Mouse (Mus musculus) right cerebral cortex, postnatal 25 days (tissue): ENCODE data around the gene Adat3.
"Not testable (repeated sequence)": the region's sequence is repeated elsewhere in the genome, so short reads cannot be mapped to it uniquely, and the experiment has no call there.

Source experiments
- DNase-seq: peaks from one replicate; pipeline ENCODE4 v3.0.0; 2022

The Adat3 gene

GRCm38 (mm10) chr10:80578911-80579310 is 23.8 kb upstream of the Adat3 start:
- DNase-seq = no peak

DNA sequence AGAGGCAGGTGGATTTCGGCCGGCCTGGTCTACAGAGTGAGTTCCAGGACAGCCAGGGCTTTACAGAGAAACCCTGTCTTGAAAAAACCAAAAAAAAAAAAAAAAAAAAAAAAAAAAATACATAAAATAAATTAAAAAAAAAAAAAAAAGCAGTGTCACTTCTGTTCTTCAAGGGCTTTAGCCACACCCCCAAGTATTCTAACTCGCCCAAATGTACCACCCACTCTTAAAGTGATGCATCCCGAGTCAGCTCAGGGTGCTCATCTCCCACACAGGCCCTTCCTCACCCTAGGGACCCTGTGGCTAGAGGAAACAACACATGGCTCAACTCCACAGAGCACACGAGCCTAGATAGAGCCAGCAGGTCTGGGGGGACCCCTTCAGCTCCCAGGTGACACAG is 19.6 kb upstream of the Adat3 start:
- no peak for DNase-seq

GRCm38 (mm10) chr10:80584045-80584488 is 18.6 kb upstream of the Adat3 start:
- DNase-seq = no peak

GRCm38 (mm10) chr10:80584642-80585552 is 17.8 kb upstream of the Adat3 start:
- DNase-seq = no peak

GRCm38 (mm10) chr10:80585581-80585980 is 17.1 kb upstream of the Adat3 start:
- no peak for DNase-seq

DNA sequence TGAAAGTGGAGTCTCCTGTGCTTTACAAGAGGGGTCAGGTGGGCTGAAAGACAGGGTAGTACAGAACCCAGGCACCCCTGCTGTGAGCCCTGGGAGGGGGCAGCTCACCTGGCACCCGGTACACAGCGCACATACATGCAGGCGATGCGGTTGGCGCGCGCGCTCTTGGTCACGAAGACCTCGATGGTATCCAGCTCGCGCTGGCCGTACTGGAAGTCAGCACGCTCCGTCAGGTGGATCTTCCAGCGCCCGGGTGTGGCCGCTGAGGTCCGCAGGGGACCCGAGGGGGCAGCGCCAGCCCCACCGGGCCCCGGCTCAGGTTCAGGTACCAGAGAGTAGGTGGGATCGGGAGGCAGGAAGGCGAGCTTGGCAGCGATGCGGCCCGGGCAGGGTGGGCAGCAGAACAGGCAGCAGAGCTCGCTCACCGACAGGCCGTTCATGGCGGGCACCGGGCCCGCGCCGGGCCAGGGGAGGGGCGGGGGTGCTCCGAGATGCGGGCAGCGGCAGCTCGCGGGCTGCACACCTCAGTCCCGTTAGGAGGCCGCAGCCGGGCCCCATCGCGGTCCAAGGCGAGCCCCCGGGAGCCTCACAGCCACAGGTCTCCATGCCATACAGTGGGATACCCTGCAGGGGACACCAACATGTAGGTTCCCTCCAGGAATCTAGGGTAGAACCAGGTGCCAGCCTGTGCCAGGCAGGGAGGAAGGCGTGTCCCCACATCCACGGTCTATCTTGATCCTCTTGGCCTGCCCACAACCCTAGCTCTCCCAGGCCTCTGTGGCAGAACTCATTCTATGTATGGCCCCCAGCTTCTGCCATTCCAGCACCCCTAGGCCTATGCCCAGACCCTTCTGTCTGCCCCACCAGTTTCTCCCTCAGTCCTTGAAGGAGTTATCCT is 16.0 kb upstream of the Adat3 start:
- no peak for DNase-seq

- no peak for DNase-seq
These were observed 15.4 kb upstream of the Adat3 start for GRCm38 (mm10) chr10:80587305-80587657.

GRCm38 (mm10) chr10:80589127-80589878 is 13.4 kb upstream of the Adat3 start:
- DNase-seq = no peak

DNA sequence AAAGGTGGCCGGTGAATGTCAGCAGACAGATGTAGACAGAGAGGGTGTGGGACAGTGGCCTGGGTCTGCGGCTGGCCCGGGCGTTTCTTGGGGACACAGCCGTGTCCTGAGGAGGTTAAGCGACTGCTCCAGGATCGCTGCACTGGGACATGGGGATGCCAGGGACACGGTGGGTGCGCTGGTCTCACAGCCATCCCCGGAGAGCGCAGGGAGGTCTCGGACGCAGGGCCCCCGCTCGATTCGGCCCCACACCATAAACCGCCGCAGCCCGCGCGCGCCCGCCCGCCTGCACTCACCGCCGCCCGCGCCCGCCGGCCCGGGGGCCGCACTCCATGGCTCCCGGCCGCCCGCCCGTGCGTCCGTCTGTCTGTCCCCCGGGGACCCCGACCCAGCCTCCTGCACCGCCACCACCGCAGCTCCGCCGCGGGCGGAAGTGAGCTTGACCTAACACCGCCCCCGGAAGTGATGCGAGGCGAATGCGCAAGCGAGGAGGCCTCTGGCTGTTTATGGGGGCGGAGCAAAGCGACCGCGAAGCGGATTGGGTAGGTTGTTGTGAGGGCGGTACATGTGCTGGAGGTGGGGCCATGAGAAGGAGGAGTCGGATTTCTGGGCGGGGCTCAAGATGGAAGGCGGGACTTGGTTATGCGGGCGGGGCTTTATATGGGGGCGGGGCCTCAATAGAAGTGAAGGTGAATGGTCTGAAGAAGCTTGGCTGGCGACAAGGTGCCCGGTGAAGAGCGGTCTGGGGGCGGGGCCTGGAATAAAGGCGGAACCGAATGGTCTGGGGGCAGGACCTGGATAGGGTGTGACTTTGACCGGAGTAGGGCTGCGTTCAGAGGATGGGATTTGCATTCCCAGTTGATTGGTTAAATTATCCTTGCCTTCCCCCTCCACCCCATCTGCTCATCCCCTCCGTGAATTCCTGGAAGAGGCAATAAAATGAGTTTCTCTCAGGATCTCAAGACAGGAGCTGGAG is 12.5 kb upstream of the Adat3 start, which contains the start of gene Abhd17a:
Gene Abhd17a, minus strand, starts transcription at position 463 of the 976 bp plus-strand sequence.
- peak; percentile 93 for DNase-seq

GRCm38 (mm10) chr10:80596318-80596717 is 6.4 kb upstream of the Adat3 start:
- no peak for DNase-seq

GRCm38 (mm10) chr10:80603364-80603763 is 684 bp downstream of the Adat3 start:
- no peak for DNase-seq

GRCm38 (mm10) chr10:80604001-80604509 is 1.4 kb downstream of the Adat3 start:
- DNase-seq = no peak

GRCm38 (mm10) chr10:80604988-80605387 is 2.3 kb downstream of the Adat3 start:
- no peak for DNase-seq

DNA sequence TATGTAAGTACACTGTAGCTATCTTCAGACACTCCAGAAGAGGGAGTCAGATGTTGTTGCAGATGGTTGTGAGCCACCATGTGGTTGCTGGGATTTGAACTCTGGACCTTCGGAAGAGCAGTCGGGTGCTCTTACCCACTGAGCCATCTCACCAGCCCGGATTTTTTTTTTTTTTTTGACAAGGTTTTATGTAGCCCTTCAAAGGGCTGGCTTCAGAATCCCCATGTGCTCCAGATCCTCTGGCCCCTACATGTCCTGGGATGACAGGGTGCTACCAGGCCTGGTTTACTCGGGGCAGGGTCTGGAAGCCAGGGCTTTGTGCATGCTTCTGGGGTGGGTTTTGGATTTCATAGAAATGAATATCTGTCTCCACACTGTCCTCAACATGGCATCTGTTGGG is 3.0 kb downstream of the Adat3 start, which contains the start of gene Gm49322:
Gene Gm49322, plus strand, starts transcription at position 301 of the 400 bp plus-strand sequence.
- DNase-seq = not testable (repeated sequence)

- DNase-seq = no peak
These were observed 3.6 kb downstream of the Adat3 start for GRCm38 (mm10) chr10:80606306-80606705.

GRCm38 (mm10) chr10:80606737-80607350 is 4.2 kb downstream of the Adat3 start:
- DNase-seq = no peak

DNA sequence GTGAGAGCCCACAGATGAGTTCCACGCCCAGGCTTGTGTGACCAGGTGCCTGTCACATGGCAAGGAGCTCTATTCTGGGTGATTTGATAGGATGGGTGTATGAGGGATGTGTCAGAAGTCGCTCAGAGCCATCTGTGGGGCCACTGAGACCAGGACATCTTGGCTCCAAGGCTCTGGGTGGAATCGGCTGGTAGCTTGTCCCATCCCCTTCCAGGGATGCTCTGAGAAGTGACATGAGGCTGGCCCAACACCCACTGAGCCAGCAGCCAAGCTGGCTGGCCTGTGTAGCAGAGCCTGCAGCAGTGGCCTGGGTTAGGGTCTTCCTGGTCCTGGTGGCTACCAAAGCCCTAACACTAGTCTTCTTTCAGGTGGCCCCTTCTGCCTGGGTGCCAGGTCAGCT is 5.8 kb downstream of the Adat3 start:
- DNase-seq = no peak

DNA sequence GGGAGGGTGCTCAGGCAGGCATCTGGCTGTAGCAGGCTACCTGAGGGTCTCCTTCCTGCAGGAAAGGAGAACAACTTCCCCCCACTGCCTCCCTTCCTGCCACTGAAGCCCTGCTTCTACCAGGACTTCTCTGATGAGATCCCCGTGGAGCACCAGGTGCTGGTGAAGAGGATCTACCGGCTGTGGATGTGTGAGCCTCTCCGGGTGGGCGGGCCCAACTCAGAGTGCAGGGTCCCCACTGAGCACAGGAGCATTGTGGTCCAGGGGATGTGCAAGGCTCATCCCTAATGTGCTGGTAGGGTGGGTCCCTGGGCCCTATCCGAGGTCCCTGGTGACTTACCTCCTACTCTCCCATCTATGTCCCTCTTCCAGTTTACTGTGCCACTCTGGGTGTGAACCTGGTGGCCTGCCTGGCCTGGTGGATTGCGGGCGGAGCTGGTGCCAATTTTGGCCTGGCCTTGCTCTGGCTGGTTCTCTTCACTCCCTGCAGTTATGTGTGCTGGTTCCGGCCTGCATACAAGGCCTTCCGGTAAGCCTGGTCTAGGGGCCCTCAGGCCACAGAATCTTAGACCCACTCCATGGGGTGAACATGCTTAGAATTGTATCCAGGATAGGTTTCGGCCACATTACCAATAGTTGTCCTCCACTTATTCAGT is 6.7 kb downstream of the Adat3 start:
- no peak for DNase-seq

DNA sequence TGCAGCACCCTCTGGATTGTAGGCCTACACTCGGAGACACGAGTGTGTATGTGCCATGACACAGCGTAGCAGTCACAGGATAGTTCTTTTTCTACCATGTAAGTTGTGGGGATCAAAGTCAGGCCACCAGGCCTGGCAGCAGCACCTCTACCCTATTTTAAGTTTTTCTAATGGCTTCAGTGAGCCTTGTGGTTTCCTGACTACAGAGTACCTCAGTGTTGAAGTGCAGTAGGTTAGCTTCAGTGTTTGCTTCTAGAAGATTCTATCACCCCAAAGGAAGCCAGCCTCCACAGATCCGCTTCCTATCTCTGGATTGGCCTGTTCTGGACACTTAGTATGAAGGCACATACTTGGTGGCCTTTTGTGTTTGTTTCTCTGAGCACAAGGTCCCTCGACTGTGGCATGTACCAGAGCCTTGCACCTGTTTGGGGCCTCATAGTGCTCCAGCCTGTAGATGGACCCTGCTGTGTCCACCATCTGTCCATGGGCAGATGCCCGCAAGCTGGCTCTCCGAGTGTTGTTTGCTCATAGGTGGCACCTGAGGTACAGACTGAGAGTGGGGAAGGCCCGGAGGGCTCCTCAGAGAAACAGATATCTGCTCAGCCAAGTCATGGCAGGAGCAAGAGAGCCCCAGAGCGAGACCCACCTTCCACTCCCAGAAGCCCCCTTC is 7.6 kb downstream of the Adat3 start:
- no peak for DNase-seq

GRCm38 (mm10) chr10:80611024-80611423 is 8.3 kb downstream of the Adat3 start:
- DNase-seq = no peak
